Mouse (Mus musculus) spleen, adult 18-20 months (tissue): ENCODE data around the gene Olfr1226.
"Not testable (repeated sequence)": the region's sequence is repeated elsewhere in the genome, so short reads cannot be mapped to it uniquely, and the experiment has no call there.

Source experiments
- DNase-seq, 2 experiments: peaks; one replicate each; pipeline ENCODE4 v3.0.0; 2022; ENCODE audit warnings: mixed read lengths in 2 of 2

The Olfr1226 gene

GRCm38 (mm10) chr2:89199948-89200347 is at the start of gene Olfr1226:
TSS of gene Olfr1226 (minus strand) at chr2:89200048.
- no peak for DNase-seq

- DNase-seq, result no peak
Measured at GRCm38 (mm10) chr2:89196325-89196982, 3.4 kb downstream of the Olfr1226 start.

GRCm38 (mm10) chr2:89174569-89174968 is 25.3 kb downstream of the Olfr1226 start, which contains the start of gene Olfr1225:
TSS of gene Olfr1225 (minus strand) at chr2:89174669.
- no peak for DNase-seq

- not testable (repeated sequence) for DNase-seq
Measured at GRCm38 (mm10) chr2:89164711-89165110, 35.1 kb downstream of the Olfr1226 start.

GRCm38 (mm10) chr2:89163991-89164390 is 35.9 kb downstream of the Olfr1226 start, which contains the start of gene Olfr1224-ps1:
TSS of gene Olfr1224-ps1 (minus strand) at chr2:89164091.
- not testable (repeated sequence) for DNase-seq

GRCm38 (mm10) chr2:89151460-89151859 is 48.4 kb downstream of the Olfr1226 start, which contains the start of gene Olfr1223:
TSS of gene Olfr1223 (minus strand) at chr2:89151560.
- DNase-seq, result no peak
